8 mouse cellular contexts compared by ENCODE assay signal in the genomic region with DNA sequence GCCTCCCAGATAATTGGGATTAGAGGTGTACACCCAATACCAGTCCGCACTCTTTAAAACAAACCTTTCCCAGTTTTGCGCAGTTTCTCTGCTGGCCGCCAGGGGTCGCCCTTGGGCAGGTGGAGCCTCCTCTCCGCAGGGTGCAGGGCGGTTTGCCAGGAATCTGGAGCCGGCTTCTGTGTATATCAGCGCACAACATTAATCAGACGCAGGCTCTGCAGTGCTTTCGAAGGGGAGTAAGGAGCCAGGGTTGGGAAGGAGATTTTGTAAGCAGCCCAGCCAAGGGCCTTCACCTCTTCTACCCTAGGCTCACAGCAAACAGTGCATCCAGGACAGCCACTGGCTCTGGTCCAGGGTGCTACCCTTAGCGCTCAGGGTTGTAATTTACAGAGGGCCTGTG.
DNase-seq lines count a peak whose midpoint lies in the region; ATAC-seq lines count a peak whose summit lies in the region.

No protein-coding gene starts in this region.

- peak; percentile 71 for DNase-seq in adipocyte (ENCODE audit: low spot score)
- DNase-seq in embryo, embryonic 10 days (ENCODE audit: low spot score), result peak; percentile 80
- DNase-seq in gastrocnemius, postnatal 14 days, result peak; percentile 93
- DNase-seq in left cerebral cortex, adult 9 months (ENCODE audit: low spot score in 2 of 2), result peak; percentile 64 to 91
- DNase-seq in right cerebral cortex, postnatal 36 days (ENCODE audit: low spot score in 2 of 2), result peak; percentile 77 to 78
- peak; percentile 55 for DNase-seq in yolk sac, embryonic 10.5 days (ENCODE audit: low spot score)

- intact Hi-C loops in gastrocnemius, postnatal 14 days (cut with DNase I; ENCODE audit: low total_unique reads), result loop anchor here (2.0 to 5.0 kb wide), 3 partner anchors 203 to 908 kb away; no protein-coding TSS in a partner anchor

- peak; percentile 71 for ATAC-seq in inflammation-experienced regulatory T-cells, adult 6 months
- ATAC-seq in megakaryocyte-erythroid progenitor cell, adult 5-6 weeks (replicated peaks; ENCODE audit: low FRiP score, low TSS enrichment, poor library complexity, severe bottlenecking), result peak; percentile 91

Comparison
In these comparisons a context has a peak if more than half of its experiments do, and no peak if none do; other contexts are left out.
1. Peak in every context shown above with its lines: DNase-seq and ATAC-seq.